In the genomic region with DNA sequence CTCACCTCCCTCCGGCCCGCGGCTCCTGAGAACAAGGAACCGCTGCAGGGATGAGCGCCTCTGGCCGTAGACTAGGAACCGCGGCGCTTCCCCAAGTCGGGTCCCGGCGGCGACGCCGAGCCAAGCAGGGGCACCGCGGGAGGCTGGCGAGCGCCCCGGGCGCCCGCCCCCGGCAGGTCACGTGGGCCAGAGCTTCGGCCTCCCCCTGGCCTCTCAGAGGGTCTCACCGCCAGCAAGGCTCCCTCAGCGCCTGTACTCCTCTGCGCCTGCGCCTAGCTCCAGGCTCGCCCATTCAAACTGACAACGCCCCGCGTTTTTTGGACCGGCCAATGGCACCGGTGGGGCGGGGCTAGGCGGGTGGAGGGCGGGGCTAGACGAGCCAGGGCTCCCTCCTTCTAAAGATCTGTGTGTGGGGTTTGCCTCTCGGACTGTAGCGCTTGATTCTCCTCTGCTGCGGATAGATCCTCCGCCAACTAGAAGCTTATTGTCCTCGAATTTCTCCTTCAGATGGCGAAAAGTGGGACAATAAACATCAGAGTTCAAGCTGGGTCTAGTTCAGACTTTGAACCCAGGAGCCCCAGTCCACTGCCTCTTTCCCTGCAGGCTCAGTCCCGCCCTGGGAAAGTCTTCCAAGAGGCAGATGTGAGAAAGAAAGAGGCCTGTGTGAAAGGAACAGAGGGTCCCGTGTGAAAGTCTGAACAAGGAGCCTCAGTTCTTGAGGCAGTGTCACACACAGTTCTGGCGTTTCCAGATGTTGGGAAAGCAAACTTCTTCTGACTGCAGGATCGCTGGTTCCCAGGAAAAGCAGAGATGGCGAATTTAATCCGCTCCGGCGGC, we compare ENCODE assay signal across 8 mouse cellular contexts. TPM values are rescaled to one million over a fixed set of nuclear protein-coding genes. Genes with fewer than 3 reads are reported as not detected.
DNase-seq lines count a peak whose midpoint lies in the region; ATAC-seq and TF ChIP-seq lines count a peak whose summit lies in the region.

Gene Gpsm2, minus strand, starts transcription at position 274 of the 837 bp plus-strand sequence.

- peak; percentile 66 for TF ChIP-seq POLR2A in brain, embryonic 14.5 days (IDR thresholded peaks at IDR 0.05; ENCODE audit: borderline replicate concordance, extremely low read depth, insufficient read depth, insufficient read length, poor library complexity, severe bottlenecking)

- WGBS in heart, embryonic 13.5 days: 3% methylated on average over 53 of the region's 53 CpGs
- WGBS in liver, embryonic 12.5 days (ENCODE audit: insufficient replicate concordance): 8% methylated on average over 48 of the region's 53 CpGs
- WGBS in stomach, embryonic 15.5 days: 3% methylated on average over 53 of the region's 53 CpGs

- peak within 1 kb of the TSS; percentile 91 for H3K27ac ChIP-seq in heart, embryonic 13.5 days (replicated peaks)
- H3K27ac ChIP-seq in liver, embryonic 12.5 days: peak within 1 kb of the TSS; percentile 87
- peak within 1 kb of the TSS; percentile 91 for H3K27ac ChIP-seq in stomach, embryonic 15.5 days

- no peak for TF ChIP-seq CTCF in C2C12 (IDR thresholded peaks at IDR 0.05; ENCODE audit: control insufficient read depth, insufficient read depth, insufficient read length)
- no peak for TF ChIP-seq CTCF in brain, embryonic 14.5 days (IDR thresholded peaks at IDR 0.05; ENCODE audit: borderline replicate concordance, extremely low read depth, insufficient read depth, insufficient read length)

- H3K79me2 ChIP-seq in C2C12 (ENCODE audit: control insufficient read depth, insufficient read depth): peaks cover 46% of the 10 kb centered on the region

- peaks cover 40% of the 10 kb centered on the region for H3K79me3 ChIP-seq in C2C12 (ENCODE audit: low read depth)

- H3K9ac ChIP-seq in heart, embryonic 13.5 days: peak within 1 kb of the TSS; percentile 97
- H3K9ac ChIP-seq in liver, embryonic 12.5 days: peak within 1 kb of the TSS; percentile 94
- peak within 1 kb of the TSS; percentile 78 for H3K9ac ChIP-seq in stomach, embryonic 15.5 days

- peaks cover 47% of the 10 kb centered on the region for H3K4me1 ChIP-seq in erythroblast, embryonic 14.5 days (ENCODE audit: control insufficient read depth)
- H3K4me1 ChIP-seq in heart, embryonic 13.5 days: peaks cover 20% of the 10 kb centered on the region
- H3K4me1 ChIP-seq in liver, embryonic 12.5 days: peaks cover 41% of the 10 kb centered on the region
- peaks cover 7% of the 10 kb centered on the region; the same call in 1 of the 2 replicates for H3K4me1 ChIP-seq in stomach, embryonic 15.5 days

- H3K9me3 ChIP-seq in erythroblast, embryonic 14.5 days (ENCODE audit: control insufficient read depth, low read length): peaks cover 6% of the 10 kb centered on the region
- H3K9me3 ChIP-seq in heart, embryonic 13.5 days: no peaks in the 10 kb centered on the region
- no peaks in the 10 kb centered on the region for H3K9me3 ChIP-seq in liver, embryonic 12.5 days (replicated peaks)
- no peaks in the 10 kb centered on the region for H3K9me3 ChIP-seq in stomach, embryonic 15.5 days

- DNase-seq in brain, embryonic 14.5 days (ENCODE audit: low read depth): peak; percentile 98
- DNase-seq in kidney, postnatal 10 days: peak; percentile 99
- peak; percentile 84 to 86 for DNase-seq in natural killer cell, adult 2 months (ENCODE audit: low spot score in 2 of 2)

- peak within 1 kb of the TSS; percentile 85 for H3ac ChIP-seq in C2C12 (ENCODE audit: control insufficient read depth, insufficient read length, low read depth)

- peak; percentile 99 for ATAC-seq in heart, embryonic 13.5 days (ENCODE audit: extremely low read depth, insufficient number of reproducible peaks, low FRiP score, low TSS enrichment)
- peak; percentile 97 for ATAC-seq in liver, embryonic 12.5 days
- peak; percentile 99 for ATAC-seq in stomach, embryonic 15.5 days (ENCODE audit: insufficient read depth, low FRiP score, low read depth)

- H3K27me3 ChIP-seq in C2C12 (ENCODE audit: control insufficient read depth, insufficient read depth, insufficient read length): no peaks in the 10 kb centered on the region
- no peaks in the 10 kb centered on the region for H3K27me3 ChIP-seq in erythroblast, embryonic 14.5 days (ENCODE audit: control insufficient read depth)
- no peaks in the 10 kb centered on the region for H3K27me3 ChIP-seq in heart, embryonic 13.5 days (replicated peaks)
- H3K27me3 ChIP-seq in liver, embryonic 12.5 days (replicated peaks): 0 out of 2 replicates have a peak, but pooled peaks cover 8% of the 10 kb centered on the region
- H3K27me3 ChIP-seq in stomach, embryonic 15.5 days (replicated peaks): no peaks in the 10 kb centered on the region

- peak within 1 kb of the TSS; percentile 79 for H3K4me2 ChIP-seq in heart, embryonic 13.5 days
- peak within 1 kb of the TSS; percentile 73 for H3K4me2 ChIP-seq in liver, embryonic 12.5 days
- peak within 1 kb of the TSS; percentile 79 for H3K4me2 ChIP-seq in stomach, embryonic 15.5 days

- peak within 1 kb of the TSS; percentile 78 for H3K4me3 ChIP-seq in C2C12 (ENCODE audit: insufficient read depth, poor library complexity, severe bottlenecking)
- H3K4me3 ChIP-seq in erythroblast, embryonic 14.5 days (replicated peaks): peak within 1 kb of the TSS; percentile 99
- H3K4me3 ChIP-seq in heart, embryonic 13.5 days: peak within 1 kb of the TSS; percentile 83
- peak within 1 kb of the TSS; percentile 85 for H3K4me3 ChIP-seq in liver, embryonic 12.5 days
- H3K4me3 ChIP-seq in stomach, embryonic 15.5 days (replicated peaks): peak within 1 kb of the TSS; percentile 66

- peaks cover 3% of the 10 kb centered on the region for H3K36me3 ChIP-seq in C2C12 (ENCODE audit: control insufficient read depth, insufficient read depth)
- H3K36me3 ChIP-seq in erythroblast, embryonic 14.5 days (ENCODE audit: control insufficient read depth): peaks cover 26% of the 10 kb centered on the region
- H3K36me3 ChIP-seq in heart, embryonic 13.5 days: no peaks in the 10 kb centered on the region
- no peaks in the 10 kb centered on the region for H3K36me3 ChIP-seq in liver, embryonic 12.5 days
- H3K36me3 ChIP-seq in stomach, embryonic 15.5 days: no peaks in the 10 kb centered on the region

TF ChIP-seq in C2C12, 6 proteins besides CTCF, POLR2A, EP300 and RAD21:
- TF ChIP-seq FOSL1 (IDR thresholded peaks at IDR 0.05; ENCODE audit: insufficient read depth, low read length, poor library complexity, severe bottlenecking) (no peak), MYOG (IDR thresholded peaks at IDR 0.05; ENCODE audit: control insufficient read depth, extremely low read depth, insufficient read length) (no peak), CEBPB (IDR thresholded peaks at IDR 0.05; ENCODE audit: low read depth) (no peak), USF1 (IDR thresholded peaks at IDR 0.05; ENCODE audit: low read depth) (peak; percentile 93), MYOD1 (IDR thresholded peaks at IDR 0.05; ENCODE audit: control insufficient read depth, insufficient read length, low read depth) (no peak)

RNA-seq across cellular contexts. Expression of gene Gpsm2, which starts in this region (rescaled TPM):
- polyA plus RNA-seq in C2C12 (2012; fragmentation: generic; extraction: Trizol): 29.0 TPM
- polyA plus RNA-seq in brain, embryonic 14.5 days (2012; rRNA removed): 14.5 and 14.7 TPM in 2 replicates
- 2.1 and 2.9 TPM in 2 replicates for polyA plus RNA-seq in erythroblast, embryonic 14.5 days (2012)
- 25.4 and 27.1 TPM in 2 replicates for polyA plus RNA-seq in heart, embryonic 13.5 days (2015; fragmentation: Nextera tagmentation; extraction: Ambion mirVana)
- 51.1 and 53.9 TPM in 2 replicates for polyA plus RNA-seq in liver, embryonic 12.5 days (2016; fragmentation: Nextera tagmentation; extraction: Ambion mirVana)
- polyA plus RNA-seq in stomach, embryonic 15.5 days (2015; fragmentation: Nextera tagmentation; extraction: Ambion mirVana): 46.2 and 54.5 TPM in 2 replicates

Comparison
In these comparisons a context has a peak if more than half of its experiments do, and no peak if none do; other contexts are left out.
1. Peak in every context shown above with its lines: DNase-seq, ATAC-seq, H3K4me3 ChIP-seq and H3K27ac ChIP-seq.